Mouse (Mus musculus) midbrain, embryonic 16.5 days (tissue): ENCODE measurements around the gene Ccdc33. TPM values are rescaled to one million over a fixed set of nuclear protein-coding genes. Genes with fewer than 3 reads are reported as not detected.

Experiments used
- ATAC-seq: fragments of 200-750 bp; cut with Nextera tagmentation; 2 replicates; pipeline ENCODE4 v1.8.0; 2017; ENCODE audit warnings: moderate TSS enrichment
- H3K27ac ChIP-seq: fragments of 300-500 bp; sonication (generic); 2 replicates; pipeline ENCODE4 v1.5.1; 2014; ENCODE audit warnings: mild to moderate bottlenecking, low read length, mixed read lengths
- H3K27me3 ChIP-seq: fragments of 300-500 bp; sonication (generic); 2 replicates; pipeline ENCODE4 v1.6.1; 2014; ENCODE audit warnings: low read depth, low read length, mixed read lengths; ENCODE audit not compliant: control insufficient read depth, insufficient read depth
- H3K36me3 ChIP-seq: fragments of 300-500 bp; sonication (generic); 2 replicates; pipeline ENCODE4 v1.6.1; 2014; ENCODE audit warnings: mild to moderate bottlenecking, low read length, moderate library complexity, mixed read lengths; ENCODE audit not compliant: control insufficient read depth, insufficient read depth
- H3K4me1 ChIP-seq: fragments of 300-500 bp; sonication (generic); 2 replicates; pipeline ENCODE4 v1.6.1; 2014; ENCODE audit warnings: mild to moderate bottlenecking, low read length, mixed read lengths; ENCODE audit not compliant: control insufficient read depth, insufficient read depth
- H3K4me2 ChIP-seq: fragments of 300-500 bp; sonication (generic); 2 replicates; pipeline ENCODE4 v1.6.1; 2014; ENCODE audit warnings: mild to moderate bottlenecking, low read length, mixed read lengths
- H3K4me3 ChIP-seq: fragments of 300-500 bp; sonication (generic); 2 replicates; pipeline ENCODE4 v1.5.1; 2014; ENCODE audit warnings: low read depth, mild to moderate bottlenecking, low read length, moderate library complexity, mixed read lengths
- H3K9ac ChIP-seq: fragments of 300-500 bp; sonication (generic); 2 replicates; pipeline ENCODE4 v1.6.1; 2014; ENCODE audit warnings: low read depth, low read length, mixed read lengths
- H3K9me3 ChIP-seq: fragments of 300-500 bp; sonication (generic); replicated peaks from 2 replicates; pipeline ENCODE4 v1.6.1; 2014; ENCODE audit warnings: mild to moderate bottlenecking, low read length, mixed read lengths; ENCODE audit not compliant: control insufficient read depth, poor library complexity, severe bottlenecking
- WGBS: fragments of 180-500 bp; shearing (Covaris S2); extraction: QIAGEN DNeasy Blood & Tissue Kit; methylation state at CpG from one replicate; pipeline ENCODE4 v1.1.7; 2014; 5-methylcytosine and 5-hydroxymethylcytosine counted together
- polyA plus RNA-seq: library from polyadenylated mRNA; unstranded; fragments of >200 nt; fragmentation: Nextera tagmentation; extraction: Ambion mirVana; gene quantifications from 2 replicates; pipeline ENCODE4 v1.2.1, GENCODE M21; 2015

The Ccdc33 gene
- polyA plus RNA-seq, 1 experiment from 2014 or later = 0.90 TPM

GRCm38 (mm10) chr9:58065977-58066730 is 52.5 kb downstream of the Ccdc33 start:
- Histone ChIP-seq H3K27ac (peak overlapping the region; percentile 85), H3K4me2 (no peak overlapping the region), H3K36me3 (no peaks in the 10 kb centered on the region), H3K27me3 (no peaks in the 10 kb centered on the region), H3K4me3 (no peak overlapping the region), H3K4me1 (peaks cover 31% of the 10 kb centered on the region), H3K9ac (no peak overlapping the region), H3K9me3 (no peaks in the 10 kb centered on the region)
- ATAC-seq = peak; percentile 41; the same call in 1 of the 2 replicates
- WGBS = 78% methylated on average over 6 of the region's 6 CpGs

- Histone ChIP-seq H3K4me2 (no peak overlapping the region), H3K36me3 (no peaks in the 10 kb centered on the region), H3K27me3 (no peaks in the 10 kb centered on the region), H3K9ac (no peak overlapping the region), H3K4me1 (peaks cover 37% of the 10 kb centered on the region), H3K4me3 (no peak overlapping the region), H3K9me3 (no peaks in the 10 kb centered on the region), H3K27ac (peak overlapping the region; percentile 85)
- peak; percentile 46; the same call in 1 of the 2 replicates for ATAC-seq
- WGBS = 10% methylated on average over 6 of the region's 6 CpGs
Observed at GRCm38 (mm10) chr9:58065532-58065931, 53.1 kb downstream of the Ccdc33 start.

GRCm38 (mm10) chr9:58063531-58063930 is 55.1 kb downstream of the Ccdc33 start, which contains the start of gene Stra6:
Stra6 (plus strand) TSS chr9:58063788.
- Histone ChIP-seq H3K4me3 (no peak within 1 kb of the TSS), H3K27ac (peak within 1 kb of the TSS; percentile 85), H3K9me3 (no peaks in the 10 kb centered on the region), H3K36me3 (no peaks in the 10 kb centered on the region), H3K27me3 (no peaks in the 10 kb centered on the region), H3K4me2 (no peak within 1 kb of the TSS), H3K9ac (no peak within 1 kb of the TSS), H3K4me1 (peaks cover 47% of the 10 kb centered on the region)
- WGBS = 25% methylated on average over 3 of the region's 3 CpGs
- ATAC-seq = no peak

DNA sequence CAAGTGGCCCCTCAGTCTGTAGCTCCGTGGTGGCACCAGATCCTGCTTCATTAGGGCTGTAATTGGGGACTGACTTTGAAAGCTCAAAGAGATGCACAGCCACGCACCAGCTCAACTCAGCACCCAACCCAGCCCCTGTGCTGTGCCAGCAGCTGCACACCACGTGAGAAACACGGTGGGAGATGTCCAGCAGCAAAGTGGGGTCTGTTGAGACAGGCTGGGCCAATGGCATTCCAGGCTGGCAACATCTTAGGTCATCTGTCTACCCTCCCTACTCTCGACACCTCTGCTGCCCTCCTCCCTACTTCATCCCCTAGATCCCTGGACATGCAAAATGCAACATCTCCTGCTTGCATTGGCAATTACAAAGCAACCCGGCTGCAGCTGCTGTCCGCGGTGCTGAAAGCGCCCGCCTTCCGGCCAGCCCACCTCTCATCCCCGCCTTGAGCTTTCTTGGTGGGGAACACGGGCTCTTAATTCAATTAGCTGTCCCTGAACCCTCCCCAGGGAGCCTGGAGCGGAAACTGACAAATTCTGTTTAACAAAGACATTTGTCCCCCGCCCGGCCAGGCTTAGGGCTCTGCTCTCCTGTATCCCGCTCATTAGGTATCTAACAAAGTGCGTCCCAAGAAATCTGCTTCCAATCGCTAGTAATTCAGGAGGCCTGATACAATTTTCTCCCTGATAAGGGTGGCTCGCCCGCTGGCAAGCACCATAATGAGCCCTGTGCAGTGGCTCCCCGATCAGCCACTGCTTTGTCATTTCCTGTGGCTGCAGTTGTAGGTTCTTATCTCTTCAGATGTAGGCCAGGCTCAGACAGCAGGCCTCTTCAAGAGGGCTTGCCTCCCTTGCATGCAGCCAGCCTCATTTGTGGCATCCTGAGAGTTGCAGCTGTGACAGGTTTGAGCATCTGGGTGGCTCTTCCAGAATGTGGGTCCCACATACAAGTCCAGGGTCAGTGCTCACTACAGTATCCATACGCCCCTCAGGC is 57.7 kb downstream of the Ccdc33 start:
- H3K4me2 ChIP-seq = no peak overlapping the region
- no peaks in the 10 kb centered on the region for H3K27me3 ChIP-seq
- H3K9ac ChIP-seq = peak overlapping the region; percentile 18; the same call in 1 of the 2 replicates
- H3K4me3 ChIP-seq = no peak overlapping the region
- no peaks in the 10 kb centered on the region for H3K9me3 ChIP-seq
- peak overlapping the region; percentile 51 for H3K27ac ChIP-seq
- H3K4me1 ChIP-seq = peaks cover 37% of the 10 kb centered on the region
- peak; percentile 57 for ATAC-seq
- WGBS = 8% methylated on average over 23 of the region's 23 CpGs
- H3K36me3 ChIP-seq = no peaks in the 10 kb centered on the region

DNA sequence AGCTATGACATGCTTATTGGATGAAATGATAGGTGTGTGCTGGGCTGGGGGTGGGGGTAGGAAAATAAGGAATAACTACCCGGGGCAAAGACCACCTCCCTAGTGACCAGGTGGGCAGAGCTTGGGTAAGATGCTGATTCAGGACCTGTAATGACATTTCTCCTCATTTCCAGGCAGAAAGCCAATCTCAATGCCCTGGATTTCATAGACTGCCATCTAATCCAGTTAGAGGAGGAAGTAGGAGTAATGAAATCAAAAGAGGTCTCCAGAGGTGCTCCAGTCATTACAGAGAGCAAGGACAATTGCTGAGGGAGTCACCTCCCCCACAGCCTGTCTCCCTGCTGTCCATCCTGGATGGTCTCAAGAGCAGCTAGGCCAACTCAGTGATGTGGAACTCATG is 58.7 kb downstream of the Ccdc33 start:
- ATAC-seq = no peak
- Histone ChIP-seq H3K27ac (peak overlapping the region; percentile 51; the same call in 1 of the 2 replicates), H3K9me3 (no peaks in the 10 kb centered on the region), H3K4me3 (no peak overlapping the region), H3K27me3 (no peaks in the 10 kb centered on the region), H3K36me3 (no peaks in the 10 kb centered on the region), H3K9ac (no peak overlapping the region), H3K4me2 (no peak overlapping the region), H3K4me1 (peaks cover 35% of the 10 kb centered on the region)
- 45% methylated on average over 1 of the region's 1 CpGs for WGBS

- H3K4me1 ChIP-seq = peaks cover 22% of the 10 kb centered on the region
- ATAC-seq = no peak; the same call in 1 of the 2 replicates
- WGBS = 60% methylated on average over 5 of the region's 5 CpGs
- H3K9ac ChIP-seq = no peak overlapping the region
- no peak overlapping the region for H3K4me3 ChIP-seq
- H3K9me3 ChIP-seq = no peaks in the 10 kb centered on the region
- H3K27me3 ChIP-seq = no peaks in the 10 kb centered on the region
- H3K4me2 ChIP-seq = no peak overlapping the region
- peak overlapping the region; percentile 25; the same call in 1 of the 2 replicates for H3K27ac ChIP-seq
- H3K36me3 ChIP-seq = no peaks in the 10 kb centered on the region
Observed at GRCm38 (mm10) chr9:58055666-58056065, 63.0 kb downstream of the Ccdc33 start.

DNA sequence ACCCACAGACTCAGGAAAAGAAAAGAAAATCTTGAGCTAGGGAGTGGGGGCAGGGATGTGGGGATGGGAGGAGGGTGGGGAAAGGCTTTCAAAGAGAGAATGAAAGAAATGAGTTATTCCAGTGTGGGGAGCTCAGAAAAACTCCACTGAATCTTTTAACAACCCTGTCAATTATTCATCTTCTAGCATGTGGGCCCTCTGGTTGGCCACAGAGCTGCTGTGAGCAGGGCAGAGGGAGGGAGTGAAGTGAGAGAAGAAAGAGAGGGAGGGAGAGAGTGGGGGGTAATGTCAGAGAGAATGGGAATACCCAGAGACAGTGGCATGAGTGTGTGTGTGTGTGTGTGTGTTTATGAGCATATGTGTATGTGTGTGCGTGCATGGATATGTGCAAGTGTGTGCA is 64.6 kb downstream of the Ccdc33 start:
- ATAC-seq = peak; percentile 20; the same call in 1 of the 2 replicates
- Histone ChIP-seq H3K4me1 (peaks cover 19% of the 10 kb centered on the region), H3K4me3 (no peak overlapping the region), H3K27me3 (no peaks in the 10 kb centered on the region), H3K9me3 (no peaks in the 10 kb centered on the region), H3K27ac (no peak overlapping the region), H3K9ac (no peak overlapping the region), H3K4me2 (no peak overlapping the region), H3K36me3 (no peaks in the 10 kb centered on the region)
- WGBS = 96% methylated on average over 1 of the region's 1 CpGs

GRCm38 (mm10) chr9:58053544-58053943 is 65.1 kb downstream of the Ccdc33 start:
- Histone ChIP-seq H3K9ac (no peak overlapping the region; the same call in 1 of the 2 replicates), H3K9me3 (no peaks in the 10 kb centered on the region), H3K4me3 (no peak overlapping the region), H3K27me3 (no peaks in the 10 kb centered on the region), H3K4me2 (no peak overlapping the region), H3K4me1 (peaks cover 24% of the 10 kb centered on the region), H3K27ac (peak overlapping the region; percentile 58), H3K36me3 (no peaks in the 10 kb centered on the region)
- 43% methylated on average over 3 of the region's 3 CpGs for WGBS
- no peak for ATAC-seq
